Mouse (Mus musculus): Measurements from ENCODE around the gene Atf5.

Gene Atf5

GRCm38 (mm10) chr7:44816470-44817021 is at the start of gene Atf5:
Gene Atf5, minus strand, starts transcription at chr7:44816658.
- no peak for DNase-seq (ENCODE audit: low read depth, low spot score)

DNA sequence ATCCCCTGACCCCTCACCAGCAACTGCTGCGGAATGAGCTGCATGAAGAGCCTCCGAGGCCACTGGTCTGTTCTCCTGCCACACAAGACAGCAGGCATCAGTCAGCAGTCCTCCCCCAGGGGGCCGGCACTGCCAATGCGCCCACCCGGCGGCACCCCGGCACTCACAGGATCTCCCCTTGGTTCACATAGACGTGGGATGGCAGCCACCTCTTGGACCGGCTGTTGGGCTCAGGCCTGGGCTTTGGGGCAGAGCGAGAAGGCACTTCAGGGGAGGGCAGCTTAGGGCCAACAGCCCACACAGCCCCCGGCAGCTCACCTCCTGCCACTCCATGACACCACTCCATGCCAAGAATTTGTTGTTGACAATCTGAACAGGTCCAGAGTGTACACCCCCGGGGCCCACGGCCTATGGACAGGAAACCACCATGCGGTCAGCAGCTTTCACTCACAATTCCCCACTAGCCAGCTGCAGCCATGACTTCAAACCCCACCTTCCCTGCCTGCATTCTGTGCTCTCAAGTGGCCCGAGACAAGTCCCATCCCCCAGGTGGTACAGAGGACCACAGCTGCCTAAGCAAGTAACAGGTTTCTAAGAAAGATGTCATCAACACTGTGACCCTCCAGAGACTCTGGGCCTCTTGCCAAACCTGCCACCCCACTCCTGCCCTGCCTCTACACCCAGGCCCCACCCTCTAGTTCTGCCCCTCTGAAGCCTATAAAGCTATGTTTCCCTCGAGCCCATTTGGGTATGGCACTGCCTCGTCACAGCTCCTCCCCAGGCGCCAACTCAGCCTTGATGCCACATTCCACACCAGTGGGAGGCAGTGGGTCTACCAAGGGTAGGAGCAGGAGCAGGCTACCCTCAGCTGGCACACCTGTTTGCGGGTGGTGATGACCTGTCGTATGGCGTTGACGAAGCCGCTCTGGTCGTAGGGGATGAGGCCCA is 48.4 kb upstream of the Atf5 start:
- DNase-seq (ENCODE audit: low read depth, low spot score) = no peak

- no peak for DNase-seq (ENCODE audit: low read depth, low spot score)
These were observed 47.6 kb upstream of the Atf5 start for GRCm38 (mm10) chr7:44863982-44864494.

DNA sequence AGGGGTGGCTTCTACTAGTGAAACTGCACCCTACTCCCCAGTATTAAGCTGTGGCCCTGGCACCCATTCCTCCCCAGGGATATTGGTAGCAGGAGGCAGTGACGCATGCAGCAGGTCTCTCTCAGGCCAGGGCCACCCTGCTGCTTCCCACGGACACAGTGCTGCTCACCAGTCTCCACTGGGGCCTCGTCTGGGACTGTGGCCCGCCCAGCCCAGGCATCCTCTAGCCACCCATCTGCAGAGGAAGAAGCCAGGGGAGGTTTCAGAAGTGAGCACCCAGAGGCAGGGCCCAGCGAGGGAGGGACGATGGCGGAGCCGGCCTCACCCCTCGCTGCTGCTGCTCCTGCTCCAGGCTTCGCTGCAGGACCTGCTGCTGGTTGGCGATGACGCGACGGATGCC is 46.8 kb upstream of the Atf5 start:
- DNase-seq (ENCODE audit: low read depth, low spot score) = no peak

DNA sequence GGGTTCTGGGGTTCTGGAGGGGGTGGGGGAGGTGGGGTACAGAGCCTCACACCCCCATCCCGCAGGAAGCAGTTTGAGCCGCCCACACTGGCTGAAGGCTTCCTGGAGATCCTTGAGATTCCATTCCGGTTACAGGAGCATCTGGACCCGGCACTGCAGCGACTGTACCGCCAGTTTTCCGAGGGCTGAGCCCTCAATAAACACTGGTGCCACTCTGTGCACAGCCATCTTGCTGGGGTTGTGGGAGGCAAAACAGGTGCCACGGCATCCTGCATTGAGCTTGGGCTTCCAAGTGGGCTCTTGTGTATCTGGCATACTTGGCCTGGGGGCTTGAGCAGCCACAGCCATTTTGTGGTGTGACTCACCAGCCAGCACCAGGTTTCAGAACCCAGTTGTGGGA is 46.0 kb upstream of the Atf5 start:
- no peak for DNase-seq (ENCODE audit: low read depth, low spot score)

- DNase-seq (ENCODE audit: low read depth, low spot score) = no peak
These were observed 45.0 kb upstream of the Atf5 start for GRCm38 (mm10) chr7:44861429-44861816.

DNA sequence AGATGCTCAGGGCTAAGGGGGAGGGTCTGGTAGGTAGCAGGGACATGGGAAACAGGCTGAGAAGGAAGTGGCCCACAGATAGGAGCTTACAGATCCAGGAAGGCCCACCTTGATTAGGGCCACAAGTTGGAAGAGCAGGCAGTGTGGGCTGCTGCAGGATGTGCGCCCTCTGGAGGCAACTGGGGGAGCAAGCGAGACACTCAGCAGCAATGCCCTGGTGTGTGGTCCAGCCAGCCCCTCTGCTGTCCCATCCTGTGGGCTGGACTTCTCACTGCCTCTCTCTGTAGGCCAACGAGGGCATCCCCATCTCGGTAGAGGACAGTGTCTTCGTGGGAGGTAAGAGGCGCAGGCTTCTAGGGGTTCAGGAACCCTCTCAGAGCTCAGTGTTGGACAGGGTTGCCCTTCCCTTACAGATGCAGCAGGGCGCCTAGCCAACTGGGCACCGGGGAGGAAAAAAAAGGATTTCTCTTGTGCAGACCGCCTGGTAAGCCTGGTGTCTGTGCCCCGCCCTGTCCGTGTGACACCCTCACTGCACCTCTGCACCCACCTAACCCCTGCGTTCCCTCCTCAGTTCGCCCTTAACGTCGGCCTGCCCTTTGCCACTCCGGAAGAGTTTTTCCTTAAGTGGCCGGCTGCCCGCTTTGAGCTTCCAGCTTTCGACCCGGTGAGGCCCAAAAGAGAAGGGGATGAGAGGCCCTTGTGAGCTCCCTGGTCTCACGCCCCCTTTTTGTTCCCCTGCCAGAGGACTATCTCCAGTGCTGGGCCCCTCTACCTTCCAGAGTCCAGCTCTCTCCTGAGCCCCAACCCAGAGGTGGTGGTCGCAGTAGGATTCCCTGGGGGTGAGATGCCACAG is 44.3 kb upstream of the Atf5 start:
- DNase-seq (ENCODE audit: low read depth, low spot score) = no peak

GRCm38 (mm10) chr7:44859896-44860295 is 43.4 kb upstream of the Atf5 start:
- DNase-seq (ENCODE audit: low read depth, low spot score) = no peak

- DNase-seq (ENCODE audit: low read depth, low spot score) = no peak
These were observed 41.4 kb upstream of the Atf5 start for GRCm38 (mm10) chr7:44857905-44858304.

DNA sequence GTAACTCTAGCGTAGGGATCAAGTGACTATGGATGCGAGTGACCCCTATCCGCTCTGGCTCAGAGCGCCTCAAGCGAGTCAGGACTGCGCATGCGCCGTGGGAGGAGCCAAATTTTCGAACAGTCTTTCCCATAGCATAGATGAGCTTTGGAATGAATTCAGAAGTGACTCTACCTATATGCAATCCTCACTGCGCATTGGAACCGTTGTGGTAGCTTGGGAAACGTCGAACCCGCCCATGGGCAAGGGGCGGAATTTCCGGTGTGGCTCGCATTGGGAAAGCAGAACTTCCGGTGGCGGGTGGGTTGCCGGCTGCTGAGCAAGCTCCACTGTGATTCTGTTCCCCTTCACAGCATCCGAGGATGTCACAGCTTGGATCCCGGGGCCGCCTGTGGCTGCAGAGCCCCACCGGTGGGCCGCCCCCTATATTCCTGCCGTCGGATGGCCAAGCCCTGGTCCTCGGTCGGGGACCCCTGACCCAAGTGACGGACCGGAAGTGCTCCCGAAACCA is 40.6 kb upstream of the Atf5 start, which contains the start of gene Pnkp:
Gene Pnkp (plus strand): TSS at position 98 of the 511 bp plus-strand sequence.
- DNase-seq (ENCODE audit: low read depth, low spot score) = peak; percentile 80

GRCm38 (mm10) chr7:44856265-44856916 is 39.9 kb upstream of the Atf5 start:
- no peak for DNase-seq (ENCODE audit: low read depth, low spot score)

DNA sequence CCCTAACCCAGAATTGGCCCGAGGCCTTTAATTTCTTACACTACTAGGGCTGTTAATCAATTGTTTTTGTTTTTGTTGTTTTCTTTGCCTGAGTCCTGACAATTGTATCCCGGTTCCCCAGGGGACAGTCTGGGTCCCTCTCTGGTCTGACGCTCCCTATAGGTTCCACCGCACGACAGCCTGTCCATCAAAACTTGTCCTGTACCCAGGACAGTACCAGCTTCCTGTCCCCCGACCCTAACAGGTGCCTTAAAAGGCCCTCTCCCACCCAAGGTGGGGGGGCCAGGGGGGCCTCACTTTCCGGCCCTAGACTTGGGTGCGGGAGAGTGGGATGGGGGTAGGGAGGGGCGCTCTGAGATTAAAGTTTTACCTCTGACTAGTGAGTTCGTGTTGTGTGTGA is 38.6 kb upstream of the Atf5 start:
- DNase-seq (ENCODE audit: low read depth, low spot score) = no peak

DNA sequence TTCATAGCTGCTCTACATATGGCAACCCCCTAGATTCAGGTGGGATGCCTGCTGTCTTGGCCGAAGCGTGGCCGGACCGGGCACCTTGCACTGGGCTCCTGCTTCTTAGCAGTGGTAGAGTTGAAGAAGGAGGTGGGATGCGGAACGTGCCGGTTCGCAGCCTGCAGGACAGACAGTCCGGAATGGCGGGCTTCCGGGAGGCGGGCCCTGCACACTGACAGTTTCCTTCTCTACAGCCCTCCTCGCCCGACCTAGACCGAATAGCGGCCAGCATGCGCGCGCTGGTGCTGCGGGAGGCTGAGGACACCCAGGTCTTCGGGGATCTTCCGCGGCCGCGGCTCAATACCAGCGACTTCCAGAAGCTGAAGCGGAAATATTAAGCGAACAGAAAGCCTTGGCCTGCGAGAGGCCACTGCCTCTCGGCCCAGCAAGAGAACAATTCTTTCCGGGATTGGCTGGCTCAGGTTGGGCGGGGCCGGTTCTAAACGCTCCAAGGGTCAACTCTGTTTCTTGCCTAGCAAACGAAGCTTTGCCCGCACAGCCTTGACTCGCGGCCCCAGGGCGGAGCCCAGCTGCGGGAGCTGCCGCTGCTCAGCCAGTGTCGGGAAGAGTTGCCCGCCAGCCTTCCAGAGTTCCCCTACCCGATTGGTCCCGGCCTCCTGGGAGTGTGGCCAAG is 38.0 kb upstream of the Atf5 start:
- peak; percentile 77 for DNase-seq (ENCODE audit: low read depth, low spot score)

GRCm38 (mm10) chr7:44853596-44854355 is 37.3 kb upstream of the Atf5 start:
- no peak for DNase-seq (ENCODE audit: low read depth, low spot score)

DNA sequence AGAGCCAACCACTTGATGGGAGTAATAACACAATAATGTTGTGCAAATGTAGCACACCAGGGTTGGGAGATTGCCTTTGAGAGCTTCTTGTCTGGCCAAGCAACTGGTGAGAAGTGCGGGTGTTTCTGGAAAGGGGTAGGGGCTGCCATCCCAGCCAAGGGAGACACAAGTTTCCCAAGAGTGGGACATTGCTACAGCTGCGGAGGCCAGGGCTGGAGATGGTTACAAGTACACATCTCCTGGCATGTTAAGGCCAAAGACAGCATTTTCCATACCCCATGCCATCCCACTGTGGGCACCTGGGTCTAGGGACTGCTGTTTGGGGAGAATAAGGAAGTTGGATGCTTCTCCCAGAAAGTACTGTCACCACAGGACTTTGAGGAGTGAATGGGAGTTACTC is 36.6 kb upstream of the Atf5 start:
- no peak for DNase-seq (ENCODE audit: low read depth, low spot score)

DNA sequence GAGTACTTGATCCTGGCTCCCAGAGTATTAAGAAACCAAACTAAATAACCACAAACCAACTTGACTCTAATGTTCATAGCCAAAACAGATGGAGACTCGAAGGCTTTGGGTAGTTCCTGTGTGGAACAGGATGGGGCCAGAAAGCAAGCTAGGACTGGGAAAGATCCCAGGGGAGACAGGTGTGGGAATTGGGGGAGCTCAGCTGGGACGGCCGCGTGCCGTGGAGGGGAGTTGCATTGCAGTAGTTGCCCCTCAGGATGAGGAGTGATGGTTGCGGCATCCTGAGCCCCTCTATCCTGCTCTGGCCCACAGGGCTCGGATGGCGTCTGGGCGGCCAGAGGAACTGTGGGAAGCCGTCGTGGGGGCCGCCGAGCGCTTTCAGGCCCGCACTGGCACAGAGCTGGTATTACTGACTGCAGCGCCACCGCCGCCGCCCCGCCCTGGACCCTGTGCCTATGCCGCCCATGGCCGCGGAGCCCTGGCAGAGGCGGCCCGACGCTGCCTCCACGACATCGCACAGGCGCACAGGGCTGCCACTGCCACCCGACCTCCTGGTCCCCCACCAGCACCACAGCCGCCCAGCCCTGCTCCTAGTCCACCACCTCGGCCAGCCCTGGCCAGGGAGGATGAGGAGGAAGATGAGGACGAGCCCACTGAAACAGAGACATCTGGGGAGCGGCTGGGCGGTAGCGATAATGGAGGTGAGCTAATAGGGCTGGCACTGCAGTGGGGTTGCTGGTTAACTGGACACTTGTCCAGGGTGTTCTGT is 36.0 kb upstream of the Atf5 start:
- DNase-seq (ENCODE audit: low read depth, low spot score) = no peak

DNA sequence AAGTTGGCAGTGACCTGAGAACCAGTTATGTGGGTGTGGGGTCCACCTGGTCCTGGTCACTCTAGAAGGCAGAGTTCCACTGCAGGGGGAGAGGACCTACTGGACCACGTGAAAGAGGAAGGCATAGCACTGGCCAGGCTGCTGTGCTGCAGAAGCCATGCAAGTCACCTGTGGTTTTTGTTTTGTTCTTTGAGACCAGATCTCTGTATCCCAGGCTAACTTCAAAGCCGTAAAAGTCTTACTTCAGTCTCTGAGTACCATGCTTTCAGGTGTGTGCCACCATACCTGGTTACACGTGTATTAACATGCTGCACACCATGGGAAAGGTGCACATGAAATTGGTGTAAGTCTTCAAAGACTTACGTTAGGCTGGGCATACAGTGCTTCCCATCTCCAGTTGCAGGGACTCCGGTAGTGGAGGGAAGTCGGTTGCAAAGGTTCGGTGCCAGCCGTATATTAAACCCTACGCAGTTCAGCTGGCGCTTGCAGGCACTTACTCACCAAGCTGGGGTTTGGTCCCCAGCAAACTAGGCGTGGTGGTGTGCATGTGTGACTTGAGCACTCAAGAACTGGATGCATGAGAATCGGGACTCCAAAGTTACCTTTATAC is 35.3 kb upstream of the Atf5 start:
- no peak for DNase-seq (ENCODE audit: low read depth, low spot score)

GRCm38 (mm10) chr7:44850789-44851624 is 34.5 kb upstream of the Atf5 start:
- DNase-seq (ENCODE audit: low read depth, low spot score) = no peak
